Mouse (Mus musculus): Measurements from ENCODE around the gene Pid1.

The Pid1 gene

DNA sequence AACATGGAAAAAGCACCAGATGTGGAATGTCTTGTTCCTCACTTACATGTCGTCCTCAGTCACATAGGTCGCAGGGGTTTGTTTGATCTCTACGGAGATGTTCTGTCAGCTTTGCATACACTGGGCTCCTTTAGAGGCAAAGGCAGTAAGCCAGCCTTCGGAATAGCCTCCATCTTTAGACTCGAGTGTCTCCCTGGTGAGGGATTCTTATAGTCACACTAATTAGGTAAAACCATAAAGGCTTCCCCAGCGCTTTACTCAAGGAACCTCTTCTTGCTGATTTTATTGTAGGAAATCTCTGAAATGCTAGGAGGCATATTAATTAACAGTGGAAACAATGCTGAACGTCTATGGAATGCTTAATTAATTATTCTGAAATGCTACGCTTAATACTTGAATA, 284.4 kb downstream of the Pid1 start:
- no peak for DNase-seq (ENCODE audit: extremely low read depth, insufficient read length, low spot score)

DNA sequence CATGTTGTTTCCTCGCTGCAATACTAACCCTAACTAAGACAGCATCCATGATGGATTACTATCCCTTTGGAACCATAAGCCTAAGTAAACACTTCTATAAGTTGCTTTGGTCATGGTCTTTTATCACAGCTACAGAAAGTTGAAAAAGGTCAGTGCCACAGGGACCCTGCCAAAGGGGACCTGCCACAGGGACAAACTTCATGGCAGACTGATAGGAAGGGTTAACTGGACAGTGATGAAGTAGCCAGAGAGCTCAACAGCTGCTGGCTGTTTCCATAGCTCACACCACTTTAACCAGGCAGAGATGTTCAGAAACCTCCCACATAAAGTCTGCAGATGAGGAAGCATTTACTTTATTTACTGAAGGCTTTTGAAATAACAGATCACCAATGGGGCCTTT, 287.0 kb downstream of the Pid1 start:
- no peak for DNase-seq (ENCODE audit: extremely low read depth, insufficient read length, low spot score)

DNA sequence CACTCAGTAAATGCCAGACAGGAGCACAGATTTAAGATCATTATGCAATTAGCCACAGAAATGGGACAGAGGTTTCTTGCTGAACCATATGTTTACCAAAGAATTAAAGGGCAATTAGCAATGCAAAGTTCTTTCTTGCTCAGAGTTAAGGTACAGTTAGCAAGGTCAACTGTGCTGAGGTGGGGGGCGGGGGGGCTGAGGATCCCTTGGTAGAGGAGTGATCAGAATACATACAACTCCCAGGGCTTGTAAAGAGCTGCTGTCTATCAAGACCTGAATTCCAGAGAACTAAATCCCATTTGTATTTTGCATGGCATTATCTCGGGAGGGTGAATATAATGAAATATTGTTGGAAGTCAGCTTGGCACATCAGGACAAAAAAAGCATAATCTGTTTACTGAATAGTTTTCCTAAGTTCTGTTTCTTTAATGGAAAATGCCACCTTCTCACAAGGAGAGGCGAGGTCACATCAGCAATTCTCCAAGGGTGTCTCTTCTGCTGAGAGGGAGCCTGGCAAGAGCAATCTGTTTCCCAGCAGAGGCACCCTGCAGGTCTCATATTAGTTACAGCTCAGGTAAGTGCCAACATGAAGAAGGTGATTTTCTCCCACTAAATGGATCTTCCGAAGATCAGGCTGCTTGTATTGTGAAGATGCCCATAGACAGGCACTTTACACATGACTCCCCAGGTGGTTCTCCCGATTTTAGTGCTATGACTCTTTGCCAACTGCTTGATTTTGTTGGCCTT, 306.9 kb downstream of the Pid1 start:
- no peak for DNase-seq (ENCODE audit: extremely low read depth, insufficient read length, low spot score)

DNA sequence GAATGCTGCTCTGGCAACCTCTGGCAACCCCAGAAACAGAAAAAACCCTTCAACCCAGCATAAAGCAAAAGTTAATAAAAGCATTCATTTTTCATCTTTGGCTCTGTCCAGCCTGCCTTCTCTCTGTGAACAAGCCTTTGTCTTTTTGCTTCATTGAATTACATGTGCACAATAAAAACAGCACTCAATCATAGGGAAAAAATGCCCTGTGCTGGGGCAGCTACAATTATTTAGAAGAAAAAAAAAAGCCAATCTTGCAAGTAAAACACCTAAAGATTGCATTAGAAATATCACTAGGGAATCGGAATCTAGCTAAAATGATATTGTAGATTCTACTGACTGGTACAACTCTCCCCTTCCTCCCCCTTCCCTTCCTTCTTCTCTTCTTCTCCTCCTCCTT, 307.7 kb downstream of the Pid1 start:
- DNase-seq (ENCODE audit: extremely low read depth, insufficient read length, low spot score) = no peak

DNA sequence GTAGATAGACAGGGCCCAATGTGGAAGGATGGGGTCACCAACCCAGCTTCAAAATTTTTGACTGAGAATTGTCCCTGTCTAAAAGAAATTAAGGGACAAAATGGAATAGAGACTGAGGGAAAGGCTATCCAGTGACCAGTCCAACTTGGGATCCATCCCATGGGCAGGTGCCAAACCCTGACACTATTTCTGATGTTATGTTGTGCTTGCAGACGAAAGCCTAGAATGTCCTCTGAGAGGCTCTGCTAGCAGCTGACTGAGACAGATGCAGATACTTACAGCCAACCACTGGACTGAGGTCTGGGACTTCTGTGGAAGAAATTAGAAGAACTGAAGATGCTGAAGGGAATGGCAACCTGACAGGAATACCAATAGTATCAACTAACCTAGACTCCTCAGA, 338.2 kb downstream of the Pid1 start:
- DNase-seq (ENCODE audit: extremely low read depth, insufficient read length, low spot score) = no peak

DNA sequence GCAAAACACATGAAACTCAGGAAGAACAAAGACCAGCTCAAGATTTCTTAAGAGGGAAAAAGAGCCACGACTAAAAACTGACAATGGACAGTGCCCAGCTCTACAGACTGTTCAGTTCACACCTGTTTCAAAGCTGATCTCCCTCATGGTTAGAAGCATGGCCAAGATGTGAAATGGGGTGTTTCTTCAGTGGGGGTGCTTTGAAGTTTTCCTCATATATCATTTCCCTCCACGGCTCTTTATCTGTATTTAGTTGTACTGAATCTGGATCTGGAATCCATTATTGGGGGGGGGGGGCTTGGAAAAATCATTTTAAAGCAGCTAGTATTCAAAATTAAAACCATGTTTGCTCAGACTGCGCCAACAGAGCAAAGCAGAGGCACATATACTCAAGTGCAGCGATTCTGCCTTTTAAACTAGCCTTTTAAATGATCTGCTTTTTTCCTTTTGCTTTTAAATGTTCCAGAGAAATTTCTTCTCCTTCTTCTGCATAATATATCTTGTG, 351.1 kb downstream of the Pid1 start:
- no peak for DNase-seq (ENCODE audit: extremely low read depth, insufficient read length, low spot score)

DNA sequence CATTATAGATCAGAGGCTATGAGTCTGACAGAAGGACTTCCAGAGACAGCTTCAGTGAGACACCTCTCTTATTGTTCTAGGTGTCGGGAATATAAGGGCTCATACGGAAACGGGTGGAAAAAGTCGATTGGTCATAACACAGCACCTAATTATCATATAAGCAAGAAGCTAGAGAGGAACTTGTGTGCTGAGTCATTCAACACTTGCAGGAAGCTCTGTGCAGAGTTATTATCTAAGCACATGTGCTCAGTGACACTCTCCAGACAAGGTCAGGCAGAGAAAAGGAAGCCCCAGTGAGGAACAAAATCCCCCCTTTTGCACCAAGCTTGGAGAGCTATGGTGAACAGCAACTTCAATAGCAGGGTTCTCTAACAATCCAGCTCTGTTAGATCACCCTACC, 361.4 kb downstream of the Pid1 start:
- no peak for DNase-seq (ENCODE audit: extremely low read depth, insufficient read length, low spot score)
